Mouse (Mus musculus) T-helper 2 cell (primary cell): Measurements from ENCODE around the gene Plekhg2.

Source experiments
- in situ Hi-C: fragments of 300-600 bp; cut with MboI, MseI; formaldehyde crosslinking; loops from one replicate; pipeline ENCODE4 v1.15.1; 2025; ENCODE audit warnings: high pct_unique_total_duplicates

Gene Plekhg2

GRCm38 (mm10) chr7:28368276-28368920 lies 4.0 kb downstream of the Plekhg2 start:
- in situ Hi-C loops: no loop called here

- in situ Hi-C loops: no loop called here
These were observed 4.6 kb downstream of the Plekhg2 start for GRCm38 (mm10) chr7:28367663-28368275.

GRCm38 (mm10) chr7:28362441-28363060 lies 9.8 kb downstream of the Plekhg2 start:
- in situ Hi-C loops: no loop called here

DNA sequence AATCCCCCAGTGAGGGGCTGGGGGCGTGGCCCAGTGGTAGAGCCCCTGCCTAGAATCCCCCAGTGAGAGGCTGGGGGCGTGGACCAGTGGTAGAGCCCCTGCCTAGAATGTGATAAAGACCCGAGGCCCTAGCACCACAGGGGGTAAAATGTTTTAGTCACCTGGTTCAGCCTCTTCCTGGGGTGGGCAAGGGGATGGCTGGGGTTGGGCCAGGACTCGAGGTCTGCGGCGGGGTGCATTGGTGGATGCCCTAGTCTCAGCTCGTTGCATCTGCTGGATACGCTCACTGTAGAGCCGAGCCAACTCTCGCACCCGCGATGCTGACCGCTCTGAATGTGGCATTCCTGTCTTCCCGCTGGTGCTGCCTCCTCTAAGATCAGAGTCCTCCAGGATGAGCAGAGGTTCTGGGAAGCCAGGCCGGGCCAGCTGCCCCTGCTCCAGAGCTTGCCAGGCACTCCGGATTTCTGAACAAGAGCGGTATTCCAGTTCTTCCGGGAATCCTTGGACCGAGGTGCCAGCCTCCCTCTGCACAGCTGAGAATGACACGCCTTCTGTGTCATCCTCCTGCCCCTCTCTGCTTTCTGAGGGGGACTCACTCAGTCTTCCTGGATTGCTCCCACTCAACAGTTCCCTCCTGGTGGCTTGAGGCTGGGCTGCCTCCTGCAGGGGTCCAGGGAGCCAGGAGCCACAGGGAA lies 10.6 kb downstream of the Plekhg2 start:
- in situ Hi-C loops: no loop called here

DNA sequence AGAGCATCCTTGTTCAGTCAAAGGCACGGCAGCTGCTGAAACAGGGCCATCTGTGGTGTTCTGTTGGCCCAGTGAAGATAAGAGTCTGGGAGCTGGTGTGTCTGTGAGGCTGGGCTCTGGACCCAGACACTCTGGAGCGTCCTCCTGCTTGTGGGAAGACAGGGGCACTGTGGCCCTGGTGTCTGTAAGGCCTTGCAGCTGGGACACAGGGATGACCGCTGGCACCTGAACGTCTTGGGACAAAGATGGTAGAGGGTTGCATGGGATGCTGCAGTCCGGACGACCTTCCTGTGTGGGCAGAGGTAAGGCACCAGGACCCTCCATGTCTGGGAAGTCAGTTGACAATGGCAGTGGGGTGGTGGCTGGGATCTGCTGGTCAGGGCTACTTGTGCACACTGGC lies 12.1 kb downstream of the Plekhg2 start:
- in situ Hi-C loops: no loop called here

- in situ Hi-C loops: no loop called here
These were observed 12.5 kb downstream of the Plekhg2 start for GRCm38 (mm10) chr7:28359854-28360253.

GRCm38 (mm10) chr7:28358431-28358830 lies 14.0 kb downstream of the Plekhg2 start:
- in situ Hi-C loops: no loop called here

- in situ Hi-C loops: no loop called here
These were observed 14.4 kb downstream of the Plekhg2 start for GRCm38 (mm10) chr7:28357984-28358383.

- in situ Hi-C loops: no loop called here
These were observed 15.4 kb downstream of the Plekhg2 start for GRCm38 (mm10) chr7:28356981-28357380.

- in situ Hi-C loops: no loop called here
These were observed 17.2 kb downstream of the Plekhg2 start for GRCm38 (mm10) chr7:28355221-28355620.

GRCm38 (mm10) chr7:28354596-28354995 lies 17.8 kb downstream of the Plekhg2 start:
- in situ Hi-C loops: no loop called here

- in situ Hi-C loops: no loop called here
These were observed 18.3 kb downstream of the Plekhg2 start for GRCm38 (mm10) chr7:28354113-28354581.

- in situ Hi-C loops: no loop called here
These were observed 19.1 kb downstream of the Plekhg2 start for GRCm38 (mm10) chr7:28353267-28353666.

DNA sequence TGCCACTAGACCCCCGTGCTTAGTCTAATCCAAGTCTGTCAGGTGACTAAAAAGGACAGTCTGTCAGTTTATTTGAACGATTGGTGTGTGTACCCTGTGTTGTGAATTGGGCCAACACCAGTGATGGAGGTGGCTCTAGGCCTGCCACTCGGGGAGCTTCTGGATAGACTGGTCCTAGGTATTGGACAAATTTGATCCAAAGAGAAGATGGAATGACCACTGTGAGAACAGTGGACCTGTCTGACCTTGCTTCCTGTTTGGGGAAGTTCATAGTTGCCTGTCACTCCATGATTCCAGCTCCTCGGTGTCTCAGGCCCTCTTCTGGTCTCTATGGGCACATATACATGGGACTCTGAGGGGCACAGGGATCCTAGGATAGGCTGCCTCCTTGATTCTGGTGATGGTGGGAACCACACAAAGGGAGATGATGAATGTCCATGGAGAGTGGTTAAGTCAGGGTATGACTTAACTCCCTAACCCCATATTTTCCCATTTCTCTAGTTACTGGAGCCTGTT lies 20.7 kb downstream of the Plekhg2 start:
- in situ Hi-C loops: no loop called here

DNA sequence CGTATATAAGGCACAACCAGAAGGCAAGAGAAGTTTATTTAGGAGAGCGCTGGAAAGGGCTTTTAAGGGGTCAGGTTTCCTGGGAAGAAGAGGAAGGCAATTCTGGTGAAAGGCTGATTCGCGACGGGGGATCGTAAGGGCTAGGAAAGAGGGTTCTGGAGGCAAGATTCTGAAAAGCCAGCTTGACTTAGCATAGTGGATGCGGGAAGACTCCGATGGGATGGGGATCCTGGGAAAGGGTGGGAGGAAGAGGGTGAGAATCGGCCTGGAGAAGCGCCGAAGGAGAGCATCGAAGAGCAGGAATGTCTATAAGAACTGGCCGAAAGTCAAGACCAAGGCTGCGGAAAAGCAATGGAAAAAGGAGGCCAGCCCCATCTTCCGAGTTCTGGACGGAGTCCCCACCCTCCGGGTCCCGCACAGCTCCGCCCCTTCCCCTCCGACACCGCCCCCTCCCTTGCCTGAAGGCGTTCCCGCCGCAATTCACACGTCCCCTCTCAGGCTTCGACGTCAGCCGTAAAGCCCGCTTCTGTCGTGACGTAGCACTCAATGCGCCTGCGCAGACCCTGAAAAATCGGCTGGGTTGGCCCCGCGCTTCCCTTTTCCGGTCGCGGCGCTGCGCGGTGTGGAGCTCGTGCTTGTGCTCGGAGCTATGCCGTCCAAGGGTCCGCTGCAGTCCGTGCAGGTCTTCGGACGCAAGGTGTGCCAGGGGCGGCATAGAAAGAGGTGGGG lies 22.1 kb downstream of the Plekhg2 start, which contains the start of gene Rps16:
Gene Rps16 (plus strand): TSS at position 498 of the 729 bp plus-strand sequence.
- in situ Hi-C loops: no loop called here

DNA sequence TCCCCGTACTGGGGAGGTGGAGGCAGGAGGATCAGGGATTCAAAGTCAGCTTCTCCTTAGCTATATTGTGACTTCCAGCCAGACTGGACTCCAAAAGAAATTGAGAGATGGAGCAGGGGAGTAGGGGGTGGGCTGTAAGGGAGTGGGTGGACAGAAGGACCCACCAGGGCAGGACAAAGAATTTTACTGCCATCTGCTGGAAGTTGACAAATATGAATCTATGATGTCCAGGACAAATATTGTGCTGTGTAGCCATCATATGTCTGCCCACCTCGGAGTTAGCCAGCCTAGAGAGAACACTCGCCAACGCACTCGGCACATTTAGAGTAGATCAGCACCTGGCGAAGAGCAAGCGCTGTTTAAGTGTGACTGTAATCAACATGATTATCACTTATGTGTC lies 23.8 kb downstream of the Plekhg2 start:
- in situ Hi-C loops: no loop called here

GRCm38 (mm10) chr7:28347746-28348145 lies 24.7 kb downstream of the Plekhg2 start:
- in situ Hi-C loops: no loop called here

DNA sequence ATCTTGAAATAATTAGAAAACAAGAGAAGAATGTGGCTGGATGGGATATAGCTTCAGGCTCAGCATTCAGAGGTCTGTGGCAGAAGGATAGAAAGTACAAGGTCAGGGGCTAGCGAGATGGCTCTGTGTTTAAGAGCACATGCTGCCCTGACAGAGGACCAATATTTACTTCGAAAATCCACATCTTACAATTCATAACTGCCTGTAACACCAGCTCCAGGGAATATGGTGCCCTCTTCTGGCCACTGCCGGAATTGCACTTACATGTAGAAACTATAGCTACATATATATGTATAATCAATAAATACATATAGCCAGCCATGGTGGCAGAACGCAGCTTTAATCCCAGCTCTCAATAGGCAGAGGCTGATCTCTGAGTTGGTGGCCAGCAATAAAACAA lies 27.8 kb downstream of the Plekhg2 start:
- in situ Hi-C loops: no loop called here

GRCm38 (mm10) chr7:28341381-28341780 lies 31.0 kb downstream of the Plekhg2 start:
- in situ Hi-C loops: no loop called here

DNA sequence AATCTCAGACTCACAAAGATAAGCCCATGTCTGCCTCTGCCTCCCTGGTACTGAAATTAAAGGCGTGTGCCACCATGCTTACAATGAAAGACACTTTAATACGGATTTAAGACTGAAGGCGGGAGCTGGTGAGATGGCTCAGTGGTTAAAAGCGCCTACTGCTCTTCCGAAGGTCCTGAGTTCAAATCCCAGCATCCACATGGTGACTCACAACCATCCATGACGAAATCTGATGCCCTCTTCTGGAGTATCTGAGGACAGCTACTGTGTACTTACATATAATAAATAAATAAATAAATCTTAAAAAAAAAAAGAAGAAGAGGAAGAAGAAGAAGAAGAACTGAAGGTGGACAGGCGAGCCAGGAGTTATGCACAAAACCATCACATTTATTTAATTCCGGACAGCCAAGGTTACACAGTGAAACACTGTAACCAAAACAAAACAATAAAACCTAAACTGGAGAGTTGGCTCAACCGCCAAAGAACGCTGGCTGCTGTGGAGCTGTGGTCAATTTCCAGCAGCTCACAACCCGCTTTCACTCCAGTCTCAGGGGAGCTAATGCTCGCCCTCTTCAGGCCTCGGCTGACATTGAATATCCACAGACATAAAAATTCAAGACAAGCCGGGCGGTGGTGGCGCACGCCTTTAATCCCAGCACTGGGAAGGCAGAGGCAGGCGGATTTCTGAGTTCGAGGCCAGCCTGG lies 33.0 kb downstream of the Plekhg2 start:
- in situ Hi-C loops: no loop called here
